Mouse (Mus musculus) adrenal gland, postnatal 14 days (tissue): ENCODE data around the gene Tarbp1. TPM values are rescaled to one million over a fixed set of nuclear protein-coding genes. Genes with fewer than 3 reads are reported as not detected.
"Not testable (repeated sequence)": the region's sequence is repeated elsewhere in the genome, so short reads cannot be mapped to it uniquely, and the experiment has no call there.

Source experiments
- DNase-seq: peaks from one replicate; pipeline ENCODE4 v3.0.0; 2021; ENCODE audit warnings: mixed read lengths
- total RNA-seq: library from RNA; stranded (reverse); gene quantifications from 2 replicates; pipeline ENCODE4 v1.2.3, GENCODE M21; 2021

Gene Tarbp1
- total RNA-seq, 1 experiment from 2014 or later = 9.4 TPM

DNA sequence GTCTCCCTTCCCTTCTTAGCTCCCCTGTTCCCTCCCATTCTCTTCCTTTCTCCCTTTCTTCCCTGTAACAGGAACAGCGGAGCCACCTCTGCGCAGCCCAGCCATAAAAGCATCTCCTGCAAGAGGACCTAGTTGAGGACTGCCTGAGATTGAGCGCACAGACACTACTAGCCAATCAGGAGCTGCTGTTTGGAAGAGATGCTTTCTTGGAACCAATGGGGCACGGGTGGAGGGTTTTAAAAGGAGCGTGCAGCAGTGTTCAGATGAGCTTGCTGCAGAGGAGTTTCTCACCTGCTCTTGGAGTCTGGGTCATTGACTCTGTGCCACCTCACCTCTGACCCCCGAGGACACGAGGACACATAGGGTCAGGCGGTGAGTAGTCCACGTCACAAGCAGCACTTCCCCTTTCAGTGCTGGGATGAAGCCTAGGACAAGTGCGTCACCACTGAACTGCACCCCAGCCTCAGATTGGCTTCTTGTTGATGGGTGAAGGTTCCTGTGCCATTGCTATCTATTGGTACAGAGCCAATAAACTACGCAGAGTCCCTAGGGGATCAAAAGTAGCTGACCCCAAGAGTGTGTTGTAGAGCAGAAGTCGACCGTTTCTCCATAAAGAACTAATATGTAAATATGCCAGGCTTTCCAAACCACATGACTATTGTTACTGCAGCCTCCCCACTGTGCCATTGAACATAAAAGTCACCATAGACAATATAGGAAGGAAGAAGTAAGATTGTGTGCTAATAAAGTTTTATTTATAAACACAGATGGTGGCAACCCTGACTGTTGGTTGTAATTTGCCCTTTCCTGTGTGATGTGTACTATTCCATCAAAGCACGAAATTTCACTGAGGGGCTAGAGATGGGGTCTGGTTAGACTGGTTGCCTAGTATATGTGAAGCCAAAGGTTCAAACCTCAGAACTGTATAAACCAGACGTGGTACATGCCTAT is 19.6 kb upstream of the Tarbp1 start:
- DNase-seq = no peak

DNA sequence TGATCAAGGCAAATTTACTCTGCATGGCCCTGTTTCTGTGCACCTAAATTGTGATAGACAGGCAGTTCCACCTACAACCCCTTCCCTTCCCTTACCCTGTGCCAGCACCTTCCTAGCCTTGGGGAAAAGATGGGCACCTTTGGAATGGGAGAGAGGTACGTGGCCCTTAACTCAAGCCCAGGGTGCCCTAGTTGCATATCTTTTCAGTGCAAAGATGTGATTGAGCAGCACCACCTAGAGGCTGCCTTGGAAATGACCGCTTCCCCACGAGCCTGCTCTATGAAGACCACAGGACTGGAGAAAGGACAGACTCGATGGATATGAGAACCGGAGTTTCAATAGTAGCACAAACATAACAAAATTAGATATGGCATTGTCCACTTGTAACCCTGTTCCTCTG is 8.1 kb upstream of the Tarbp1 start:
- DNase-seq = peak; percentile 84

DNA sequence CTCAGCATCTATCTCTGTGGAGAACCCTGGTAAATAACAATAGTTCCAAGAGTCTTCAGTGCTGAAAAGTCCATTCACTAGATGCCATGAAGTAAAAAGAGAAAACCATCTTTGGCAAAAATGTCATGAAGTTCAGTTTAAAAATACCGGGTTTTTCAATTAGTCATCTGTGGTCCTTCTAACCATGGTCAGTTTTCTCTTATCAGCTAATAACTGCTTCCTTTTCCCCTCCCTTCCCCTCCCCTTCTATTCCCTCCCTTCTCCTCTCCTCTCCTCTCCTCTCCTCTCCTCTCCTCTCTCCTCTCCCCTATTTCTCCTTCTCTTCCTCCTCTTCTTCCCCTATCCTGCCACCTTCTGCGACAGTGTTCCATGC is 7.5 kb upstream of the Tarbp1 start:
- no peak for DNase-seq

DNA sequence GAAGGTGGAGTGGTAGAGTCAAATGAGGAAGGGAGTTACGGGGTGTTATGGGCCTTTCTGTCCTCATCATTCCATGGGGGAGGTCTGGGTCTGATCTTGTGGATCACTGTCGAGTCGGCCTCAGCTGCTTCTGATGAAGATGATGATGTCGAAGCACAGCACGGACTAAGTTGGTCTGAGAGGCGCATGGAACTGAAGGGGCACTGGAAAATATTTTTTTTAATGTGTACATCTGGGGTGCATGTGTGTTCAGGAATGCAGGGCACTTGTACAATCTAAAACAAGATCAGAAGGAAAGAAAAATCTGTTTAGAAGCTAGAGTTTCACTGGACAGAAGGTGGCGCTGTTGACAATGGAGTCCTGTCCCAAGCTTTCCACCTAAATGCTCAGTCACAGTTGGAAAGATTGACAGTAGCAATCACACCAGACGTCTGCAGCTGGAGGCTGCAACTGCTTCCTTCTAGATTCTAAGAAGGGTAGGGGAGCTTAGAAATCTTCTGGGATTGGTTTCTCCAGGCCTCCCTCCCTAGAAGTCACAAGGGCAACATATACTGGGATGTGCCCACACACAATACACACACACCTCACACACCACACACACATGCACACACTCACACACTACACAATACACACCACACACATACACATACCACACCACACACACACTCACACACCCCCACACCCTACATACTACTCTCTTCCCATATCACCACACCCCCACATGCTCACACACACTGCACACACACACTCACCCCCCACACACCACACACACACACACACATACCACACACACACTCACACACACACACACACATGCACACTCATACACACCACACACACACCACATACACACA is 6.9 kb upstream of the Tarbp1 start:
- peak; percentile 74 for DNase-seq

DNA sequence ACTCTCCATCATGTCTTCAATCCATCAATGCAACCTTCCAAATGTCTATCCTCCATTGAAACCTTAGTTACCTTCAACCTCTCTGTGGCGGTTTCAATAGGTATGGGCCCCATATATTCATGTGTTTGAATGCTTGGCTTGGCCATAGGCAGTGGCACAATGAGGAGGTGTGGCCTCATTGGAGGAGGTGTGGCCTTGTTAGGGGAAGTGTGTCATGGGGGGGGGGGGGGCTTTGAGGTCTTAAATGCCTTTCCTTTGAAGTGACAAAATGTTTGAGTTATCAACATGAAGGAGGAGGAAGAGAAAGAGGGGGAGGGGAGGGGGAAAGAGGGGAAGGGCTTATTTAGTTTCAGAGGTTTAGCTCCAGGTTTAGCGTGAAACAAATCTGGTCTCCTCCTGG is 5.5 kb upstream of the Tarbp1 start:
- no peak for DNase-seq

DNA sequence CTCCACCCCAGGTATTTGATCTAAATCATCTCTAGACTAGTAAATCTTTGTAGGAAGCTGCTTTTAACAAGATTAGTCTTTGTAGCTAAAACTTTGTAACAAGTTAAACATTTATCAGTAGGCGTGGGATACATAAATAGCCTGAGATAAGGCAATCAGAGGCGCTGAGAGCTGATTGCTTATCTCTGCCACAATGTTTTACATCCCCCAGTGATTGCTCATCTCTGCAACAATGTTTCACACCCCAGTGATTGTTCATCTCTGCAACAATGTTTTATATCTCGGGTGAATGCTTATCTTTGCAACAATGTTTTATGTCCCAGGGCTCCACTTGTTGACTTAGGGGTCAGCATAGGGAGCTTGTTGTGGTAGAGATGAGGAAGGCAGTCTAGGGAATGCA is 3.8 kb upstream of the Tarbp1 start:
- DNase-seq = no peak

DNA sequence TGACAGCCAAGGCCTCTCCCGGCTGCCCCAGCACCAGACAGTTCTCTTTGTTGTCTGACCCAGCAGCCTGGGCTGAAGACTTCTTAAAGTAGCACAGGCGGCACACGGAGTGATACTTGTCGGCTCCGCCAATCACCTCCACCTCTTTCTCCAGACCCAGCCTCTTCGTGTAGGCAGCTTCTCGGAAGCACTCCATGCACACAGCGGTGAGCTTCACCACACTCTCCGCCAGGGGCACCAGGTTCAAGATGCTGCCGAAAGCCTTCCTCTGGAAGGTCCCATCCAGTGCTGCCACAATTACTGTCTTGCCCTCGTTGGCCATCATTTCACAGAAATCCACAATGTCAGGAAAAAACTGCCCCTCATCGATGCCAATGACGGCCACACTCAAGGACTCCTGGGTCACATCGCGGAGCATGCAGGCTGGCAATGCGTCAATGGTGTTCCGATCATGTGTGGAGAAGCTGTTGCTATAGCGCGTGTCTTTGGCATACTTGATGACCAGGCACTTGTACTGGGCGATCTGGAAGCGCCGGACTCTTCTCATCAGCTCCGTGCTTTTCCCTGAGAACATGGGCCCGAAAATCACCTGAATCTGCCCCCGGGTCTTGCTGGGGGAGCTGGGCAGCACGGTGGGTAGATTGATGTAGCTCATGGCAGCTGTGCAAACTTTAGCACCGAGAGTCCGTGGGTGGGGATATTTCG is 1.4 kb upstream of the Tarbp1 start:
- DNase-seq = not testable (repeated sequence)

DNA sequence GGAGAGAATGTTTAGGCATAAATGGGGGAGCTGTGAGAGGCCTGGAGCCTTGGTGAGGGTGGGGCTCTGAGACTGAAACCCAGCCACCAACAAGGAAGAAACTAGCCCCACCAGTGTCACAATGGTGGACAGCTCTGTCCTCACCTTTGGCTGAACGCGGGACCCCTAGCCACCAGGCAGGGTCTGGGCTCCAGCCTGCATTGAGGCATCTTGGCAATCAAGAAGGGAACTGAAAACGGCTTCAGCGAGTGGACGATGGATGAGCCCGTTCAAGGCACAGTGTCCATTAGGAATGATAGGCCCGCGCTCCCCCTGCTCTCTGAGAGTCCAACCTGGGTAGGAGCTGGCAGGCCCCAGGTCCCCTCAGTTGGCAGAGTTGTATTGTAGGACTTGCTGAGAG is 873 bp upstream of the Tarbp1 start:
- DNase-seq = not testable (repeated sequence)

DNA sequence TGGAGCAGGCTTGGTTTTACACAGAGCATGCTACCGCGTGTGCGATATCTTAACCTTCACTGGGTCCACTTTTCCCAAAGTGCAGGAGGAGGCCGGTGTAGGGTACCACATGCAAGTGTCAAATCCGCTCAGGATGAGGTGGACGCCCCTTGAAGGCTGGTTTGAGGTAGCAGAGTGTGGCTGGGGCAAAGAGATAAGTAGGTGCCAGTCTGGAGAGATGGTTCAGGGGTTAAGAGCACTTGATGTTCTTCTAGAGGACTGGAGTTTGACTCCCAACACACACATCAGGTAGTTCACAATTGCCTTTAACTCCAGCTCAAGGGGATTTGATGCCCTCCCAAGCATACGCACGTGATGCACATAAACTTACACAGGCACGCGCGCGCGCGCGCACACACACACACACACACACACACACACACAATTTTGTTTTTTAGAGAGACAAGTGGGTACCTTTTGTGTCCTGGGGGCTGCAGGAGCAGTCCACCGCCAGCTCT is 1.0 kb downstream of the Tarbp1 start:
- no peak for DNase-seq

DNA sequence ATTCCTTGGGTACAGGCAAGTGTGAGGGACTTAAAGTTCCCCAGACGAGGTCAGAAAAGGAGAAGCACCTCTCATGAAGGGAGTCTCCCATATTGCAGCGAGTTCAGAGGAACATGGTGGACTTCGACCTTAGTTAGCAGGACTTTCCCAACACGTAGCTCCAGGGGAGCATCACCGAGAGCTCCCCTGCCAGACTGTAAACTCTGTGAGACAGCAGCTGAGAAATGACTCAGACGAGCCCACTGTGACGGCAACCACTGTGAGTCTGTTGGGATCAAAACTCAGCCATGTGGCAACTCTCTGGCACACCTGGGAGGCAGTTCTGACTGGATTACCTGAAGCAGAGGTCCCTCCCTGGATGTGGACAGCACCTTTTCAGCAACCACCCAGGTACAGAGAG is 10.8 kb downstream of the Tarbp1 start:
- DNase-seq = no peak

DNA sequence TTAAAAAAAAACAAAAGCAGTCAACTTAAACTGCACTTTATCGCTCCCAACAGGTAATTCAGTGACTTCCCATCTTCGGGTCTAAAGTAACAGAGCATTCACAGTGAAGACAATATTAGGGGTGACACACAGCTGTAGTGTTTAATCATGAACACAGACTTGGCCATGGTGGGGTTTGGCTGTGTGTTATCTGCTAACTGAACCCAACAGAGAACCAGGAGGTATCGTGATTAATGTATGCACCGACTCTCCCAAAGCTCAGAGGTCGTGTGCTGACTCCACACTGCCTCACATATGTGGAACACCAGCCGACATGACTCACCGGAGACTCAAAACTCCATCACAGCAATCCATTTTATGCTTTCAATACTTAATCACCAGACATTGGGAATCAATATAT is 13.1 kb downstream of the Tarbp1 start:
- no peak for DNase-seq

DNA sequence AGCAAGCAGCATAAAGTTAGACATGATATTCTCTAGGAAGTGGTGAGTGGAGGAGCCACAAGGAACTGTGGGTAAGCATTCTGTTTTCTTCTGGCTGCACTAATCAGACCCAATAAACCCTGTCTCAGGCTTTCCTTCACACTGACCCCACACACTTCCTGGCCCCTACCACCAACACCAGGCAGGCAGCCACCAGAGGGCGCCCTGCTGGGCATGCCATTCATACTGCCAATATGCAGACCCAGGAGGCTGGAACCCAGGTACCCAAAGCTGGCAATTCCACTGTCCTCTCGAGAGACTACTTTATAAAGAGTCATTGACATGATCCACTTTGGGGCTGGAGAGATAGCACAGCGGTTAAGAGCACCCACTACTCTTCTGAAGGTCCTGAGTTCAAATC is 14.6 kb downstream of the Tarbp1 start:
- DNase-seq = peak; percentile 78

DNA sequence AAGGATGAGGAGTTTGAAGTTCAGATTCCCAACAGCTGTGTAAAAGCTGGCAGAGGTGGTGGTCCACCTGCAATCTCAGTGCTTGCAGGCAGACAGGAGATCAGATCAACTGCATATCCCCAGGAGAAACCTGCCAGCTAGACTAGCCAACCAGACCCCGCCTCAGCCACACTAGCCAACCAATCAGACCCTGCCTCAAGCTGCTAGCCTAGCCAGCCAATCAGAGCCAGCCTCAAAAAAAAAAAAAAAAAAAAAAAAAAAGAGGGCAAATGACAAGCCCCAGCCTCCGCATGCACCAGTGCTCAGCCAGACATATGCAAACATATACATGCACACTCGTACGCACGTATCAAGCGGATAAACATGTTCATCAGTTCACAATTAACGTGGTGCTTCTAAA is 19.5 kb downstream of the Tarbp1 start:
- DNase-seq = no peak

DNA sequence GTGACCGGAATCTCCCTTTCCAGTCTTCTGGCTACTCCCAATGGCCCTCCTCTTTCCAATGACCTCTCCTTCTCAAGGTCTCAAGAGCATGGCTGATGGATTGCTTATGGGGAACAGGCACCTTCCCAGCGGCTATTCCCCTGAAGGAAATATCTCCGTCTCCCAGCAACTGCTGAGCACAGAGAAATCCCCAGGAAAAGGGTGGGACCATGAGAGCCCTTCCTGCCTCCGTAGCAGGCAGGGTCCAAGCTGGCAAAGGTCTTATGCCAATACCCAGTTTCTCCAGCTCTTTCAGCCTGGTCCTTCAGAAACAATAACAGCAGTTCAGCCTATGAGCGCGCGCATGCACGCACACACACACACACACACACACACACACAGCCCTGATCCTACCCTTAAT is 23.7 kb downstream of the Tarbp1 start:
- peak; percentile 38 for DNase-seq

DNA sequence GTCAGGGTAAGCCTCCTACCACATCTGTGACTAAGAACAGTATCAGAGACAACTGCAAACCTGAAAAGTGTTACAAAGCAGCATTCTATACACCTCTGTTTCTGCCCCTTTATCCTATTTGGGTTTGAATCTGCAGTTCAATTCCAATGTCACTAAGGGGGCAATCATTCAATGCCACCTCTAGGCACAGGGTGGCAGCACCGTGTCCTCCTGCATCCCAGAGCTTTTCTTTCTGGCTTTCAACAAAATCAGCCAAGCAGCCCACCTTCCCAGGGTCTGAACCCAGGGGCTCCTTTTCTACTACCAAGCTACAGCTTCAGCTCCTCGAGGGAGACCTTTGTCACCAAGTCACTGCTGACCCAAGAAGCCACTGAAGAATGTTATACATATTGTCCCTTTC is 35.9 kb downstream of the Tarbp1 start:
- peak; percentile 20 for DNase-seq

DNA sequence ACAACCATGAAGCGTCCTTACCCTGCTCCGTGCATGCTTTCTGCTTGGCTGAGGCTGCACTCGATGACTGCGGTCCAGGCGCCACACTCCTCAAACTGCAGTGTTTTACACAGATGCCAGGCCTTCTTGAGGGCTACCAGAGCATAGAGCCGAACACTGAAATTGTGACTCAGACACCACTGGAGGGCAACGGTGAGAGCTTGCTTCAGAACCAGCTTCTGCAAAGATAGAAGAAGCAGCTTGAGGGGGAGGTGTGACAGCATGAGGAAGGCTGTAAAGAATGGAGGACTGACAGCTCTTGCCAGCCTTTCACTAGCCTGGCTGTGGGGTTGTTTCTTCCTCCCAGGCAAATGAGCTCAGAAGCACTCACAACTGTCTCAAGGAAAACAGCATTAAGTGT is 41.0 kb downstream of the Tarbp1 start:
- no peak for DNase-seq

DNA sequence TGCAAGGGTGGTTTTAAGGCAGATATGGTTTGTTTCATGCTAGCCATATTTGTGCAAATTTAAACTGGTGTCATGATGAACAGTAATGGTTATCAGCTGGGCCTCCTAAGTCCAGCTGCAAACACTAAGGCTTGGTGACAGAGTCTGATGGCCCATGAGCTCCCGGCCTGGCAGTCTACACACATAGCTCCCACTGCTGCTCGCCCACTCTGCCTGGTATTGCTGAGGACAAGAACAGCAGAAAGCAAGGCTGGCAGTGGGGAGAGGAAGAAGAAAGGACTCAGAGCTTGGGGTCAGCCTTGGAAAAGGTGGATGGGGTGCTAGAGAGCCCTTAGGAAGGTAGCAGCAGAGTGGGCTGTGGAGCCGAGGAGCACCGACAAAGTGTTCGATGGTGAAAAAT is 45.2 kb downstream of the Tarbp1 start:
- DNase-seq = no peak

DNA sequence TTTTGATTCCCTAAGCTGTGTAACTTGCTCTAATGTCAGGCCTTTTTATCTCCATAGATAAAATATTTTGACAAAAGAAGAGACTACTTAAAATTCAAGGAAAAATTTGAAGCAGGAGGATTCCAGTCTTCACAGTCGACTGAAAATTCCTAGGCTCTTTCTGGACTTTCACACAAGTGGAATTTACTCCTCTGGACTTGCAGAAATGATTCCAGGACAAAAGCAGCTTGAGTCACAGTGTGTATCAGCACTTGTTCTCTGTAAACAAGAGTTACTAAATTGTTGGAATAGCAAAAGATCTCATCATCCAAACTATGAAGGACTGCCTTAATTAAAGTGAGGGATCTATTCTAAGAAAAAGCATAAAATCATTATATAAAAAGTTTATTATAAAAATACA is 49.9 kb downstream of the Tarbp1 start:
- no peak for DNase-seq

DNA sequence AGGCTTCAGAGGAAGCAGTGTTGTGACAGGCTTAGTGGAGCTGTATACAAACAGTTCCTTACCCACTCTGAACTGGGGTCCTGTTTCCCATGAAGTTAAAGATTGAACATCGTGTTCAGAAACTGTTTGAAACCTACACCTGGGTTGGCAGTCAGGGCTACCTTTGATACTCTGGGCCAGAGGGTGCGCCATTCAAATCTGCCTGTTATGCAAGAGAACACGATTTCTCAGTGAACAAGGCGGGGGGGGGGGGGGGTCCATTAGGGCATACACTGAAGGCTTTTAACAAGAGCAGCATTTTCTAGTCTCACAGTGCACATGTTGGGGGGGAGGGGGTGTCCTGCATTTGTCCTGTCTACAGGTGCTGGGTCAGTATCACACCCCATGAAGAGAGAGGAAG is 50.7 kb downstream of the Tarbp1 start:
- no peak for DNase-seq

DNA sequence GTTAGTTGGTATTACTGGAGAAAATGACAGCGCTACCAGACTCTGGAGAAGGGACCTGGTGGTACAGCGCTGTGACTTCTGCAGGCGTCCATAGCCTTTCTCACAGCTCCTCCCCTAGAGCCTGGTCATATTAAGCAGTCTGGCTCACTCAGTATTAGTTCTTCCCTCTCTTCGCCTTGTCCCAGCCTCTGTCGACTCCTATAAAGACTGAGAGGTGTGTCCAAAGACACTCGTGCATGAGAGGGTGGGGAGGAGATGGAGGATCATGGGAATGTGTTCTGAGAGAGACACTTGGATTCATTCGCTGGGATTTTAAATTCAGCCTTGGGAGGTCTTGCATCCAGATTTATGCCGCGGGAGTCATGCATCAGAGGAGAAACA is 52.0 kb downstream of the Tarbp1 start:
- DNase-seq = peak; percentile 61

DNA sequence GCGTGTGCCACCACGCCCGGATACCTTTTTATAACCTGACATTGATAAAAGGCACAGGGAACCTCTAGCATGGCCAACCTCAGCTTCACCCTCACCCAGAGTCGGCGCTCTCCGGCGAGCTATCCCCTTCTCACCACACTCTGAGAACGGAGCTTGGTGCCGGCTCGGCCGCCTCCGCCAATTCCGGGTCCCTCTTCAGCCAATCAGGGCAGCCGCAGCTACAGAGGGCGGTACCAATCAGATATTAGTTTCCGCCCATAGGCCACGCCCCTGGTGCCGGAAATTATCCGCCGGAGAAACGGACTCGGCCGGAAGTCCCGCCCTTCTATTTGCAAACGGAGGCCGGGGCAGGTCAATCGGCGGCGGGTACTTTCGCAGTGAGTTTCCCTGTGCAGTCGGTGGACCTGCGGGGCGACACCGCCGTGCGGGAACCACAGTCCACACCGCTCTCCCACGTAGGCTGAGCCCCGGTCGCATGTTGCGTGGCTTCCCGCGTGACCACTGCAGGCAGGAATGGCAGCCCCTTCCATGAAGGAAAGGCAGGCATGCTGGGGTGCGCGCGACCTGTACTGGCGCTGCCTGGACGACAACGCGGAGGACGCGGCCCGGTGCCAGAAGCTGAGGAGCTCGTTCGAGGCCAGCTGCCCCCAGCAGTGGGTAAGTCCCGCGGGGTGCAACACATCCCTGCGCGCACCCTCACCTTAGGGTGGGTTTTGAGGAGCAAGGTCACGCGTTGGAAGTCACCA is 52.5 kb downstream of the Tarbp1 start, which contains the start of gene Coa6:
Gene Coa6 (plus strand): TSS at position 342 of the 746 bp plus-strand sequence.
- DNase-seq = peak; percentile 99

DNA sequence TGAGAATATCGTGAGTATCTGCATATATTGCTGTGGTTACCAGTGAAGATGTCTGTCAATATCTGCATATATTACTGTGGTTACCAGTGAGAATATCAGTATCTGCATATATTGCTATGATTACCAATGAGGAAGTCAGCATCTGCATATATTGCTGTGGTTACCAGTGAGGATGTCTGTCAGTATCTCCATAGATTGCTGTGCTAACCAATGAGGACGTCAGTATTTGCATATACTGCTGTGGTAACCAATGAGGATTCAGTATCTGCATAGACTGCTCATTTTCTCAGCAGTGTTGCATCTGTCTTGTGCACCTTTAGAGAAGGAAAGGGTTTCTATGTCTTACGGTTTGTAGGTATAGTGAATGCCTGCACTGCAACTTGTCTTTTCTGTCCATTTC is 54.0 kb downstream of the Tarbp1 start:
- DNase-seq = no peak
